Mouse (Mus musculus) ovary, adult 18-20 months (tissue): ENCODE measurements around the gene Opcml.

Experiments
- DNase-seq: peaks from one replicate; pipeline ENCODE4 v3.0.0; 2022; ENCODE audit warnings: low spot score, mixed read lengths

Opcml gene

DNA sequence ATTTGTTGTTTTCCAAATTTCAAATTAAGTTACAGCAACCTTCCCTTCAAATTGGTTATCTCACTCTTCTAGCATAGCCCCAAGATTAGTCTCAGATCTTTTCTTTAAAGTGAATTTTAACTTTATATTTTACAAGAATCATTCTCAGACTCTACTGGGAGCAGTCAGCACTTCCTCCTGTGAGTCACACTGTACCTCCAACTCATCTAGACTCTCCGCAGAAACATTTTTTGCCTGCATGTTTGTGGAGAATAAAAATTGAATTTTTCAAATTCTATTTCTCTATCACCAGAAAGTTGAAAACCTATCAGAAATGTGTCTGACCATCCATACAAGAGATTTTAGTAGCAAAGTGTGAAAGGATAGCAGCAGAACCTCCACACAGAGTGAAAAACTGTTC is 370.4 kb downstream of the Opcml start:
- DNase-seq = no peak

DNA sequence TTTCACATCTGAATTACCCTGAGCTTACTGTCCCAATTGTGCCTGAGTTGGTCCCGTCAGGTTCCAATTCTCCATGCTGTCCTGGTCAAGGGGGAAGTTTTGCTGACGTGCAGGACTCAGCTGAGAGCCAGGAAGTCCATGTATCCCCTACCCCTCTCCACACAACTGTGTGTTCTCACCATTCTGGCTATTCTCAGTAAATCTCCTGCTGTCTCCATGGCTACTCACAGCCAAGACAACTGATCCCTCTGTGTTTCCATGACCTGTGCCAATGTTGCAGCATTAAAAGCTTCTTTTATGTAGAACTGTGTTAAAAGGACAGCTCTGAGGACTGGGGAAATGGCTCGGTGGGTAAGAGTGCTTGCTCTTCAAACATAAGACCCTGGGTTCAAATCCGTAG is 373.4 kb downstream of the Opcml start:
- DNase-seq = no peak

DNA sequence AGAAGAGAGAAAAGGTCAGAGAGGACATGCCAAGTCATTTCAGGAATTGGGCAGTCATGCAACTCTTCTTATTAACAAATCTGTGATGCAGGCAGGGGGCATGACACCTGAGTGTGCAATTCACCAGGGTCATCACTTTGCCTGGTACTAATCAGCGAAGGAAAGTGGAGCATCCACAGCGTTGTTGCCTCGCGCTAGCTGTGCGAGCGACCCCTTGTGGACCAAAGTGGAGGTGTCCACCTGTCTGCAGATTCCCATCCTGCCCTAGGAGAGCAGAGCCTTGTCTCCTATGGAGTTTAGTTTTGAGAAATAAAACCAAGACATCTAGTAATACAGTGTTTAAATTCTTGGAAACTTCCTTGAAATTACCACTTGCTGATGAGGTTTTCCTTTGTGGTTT is 381.3 kb downstream of the Opcml start:
- DNase-seq = no peak

DNA sequence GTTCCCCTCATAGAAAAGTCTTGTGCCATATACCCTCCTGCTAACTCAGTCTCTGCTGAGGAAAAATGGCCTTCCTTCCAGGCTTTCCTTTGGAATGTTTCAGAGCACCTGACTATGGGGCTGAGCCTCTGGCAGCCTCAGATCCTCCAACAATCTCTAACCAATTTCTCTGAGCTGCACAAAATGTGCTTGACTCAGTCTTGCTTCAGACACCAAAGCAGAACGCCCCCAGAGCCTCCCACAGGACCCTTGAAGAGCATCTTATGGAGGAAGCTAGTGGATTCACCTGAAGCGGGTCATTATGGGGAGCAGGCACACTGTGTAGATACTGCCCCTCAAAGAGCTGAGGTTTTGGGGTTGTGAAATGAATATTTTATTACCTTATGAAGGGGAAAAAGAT is 386.5 kb downstream of the Opcml start:
- no peak for DNase-seq

DNA sequence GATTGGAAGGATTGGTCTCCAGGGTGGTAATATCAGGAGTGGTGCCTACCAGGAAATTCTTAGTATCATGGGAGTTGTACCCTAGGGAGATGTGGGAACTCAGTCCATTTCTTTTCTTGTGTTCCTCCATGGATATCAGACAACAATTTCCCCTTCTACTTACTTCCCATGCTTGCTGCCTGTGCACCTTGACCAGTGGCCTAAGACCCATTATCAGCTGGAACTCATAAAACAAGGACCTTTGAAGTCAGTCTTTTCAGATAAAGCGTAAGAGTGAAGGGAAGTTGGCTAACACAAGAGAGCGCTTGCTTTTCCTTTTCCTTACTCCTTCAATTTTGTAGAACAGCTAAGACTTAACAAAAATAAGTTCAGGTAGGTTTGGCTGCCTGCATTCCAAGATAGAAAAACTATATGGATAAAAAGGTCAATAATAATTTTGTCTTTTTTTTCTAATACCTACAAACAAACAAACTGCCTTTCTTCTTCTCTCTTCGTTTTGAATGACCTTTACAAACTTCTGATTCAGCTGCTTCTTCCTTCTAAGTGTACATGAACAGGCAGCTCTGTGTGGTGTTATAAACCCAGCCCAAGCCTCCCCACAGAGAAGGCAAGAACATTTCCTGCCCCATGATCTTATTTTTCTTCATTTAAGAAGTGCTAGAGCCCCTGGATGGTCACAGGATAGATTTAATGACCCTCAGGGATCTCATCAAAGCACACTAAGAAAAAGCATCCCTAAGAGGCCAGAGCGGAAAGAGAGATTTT is 387.7 kb downstream of the Opcml start:
- DNase-seq = no peak

DNA sequence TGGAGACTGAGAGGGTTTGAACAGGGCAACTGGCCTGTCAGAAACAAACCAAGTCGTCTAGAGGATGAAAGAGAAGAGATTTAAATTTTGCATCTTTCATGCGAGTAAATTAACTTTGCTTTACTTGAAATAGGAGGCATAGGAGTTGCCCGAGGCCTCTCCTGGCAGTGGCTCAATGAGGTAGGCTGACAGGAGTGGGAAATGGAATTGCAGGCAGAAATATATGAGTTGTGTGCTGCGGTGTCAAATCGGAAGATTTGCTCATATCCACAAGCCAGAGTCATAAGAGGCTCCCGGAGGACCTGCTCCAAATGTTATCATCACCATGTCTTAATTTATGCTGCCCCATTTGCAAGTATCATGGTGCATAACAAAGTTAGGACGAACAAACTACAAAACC is 391.3 kb downstream of the Opcml start:
- DNase-seq = no peak

DNA sequence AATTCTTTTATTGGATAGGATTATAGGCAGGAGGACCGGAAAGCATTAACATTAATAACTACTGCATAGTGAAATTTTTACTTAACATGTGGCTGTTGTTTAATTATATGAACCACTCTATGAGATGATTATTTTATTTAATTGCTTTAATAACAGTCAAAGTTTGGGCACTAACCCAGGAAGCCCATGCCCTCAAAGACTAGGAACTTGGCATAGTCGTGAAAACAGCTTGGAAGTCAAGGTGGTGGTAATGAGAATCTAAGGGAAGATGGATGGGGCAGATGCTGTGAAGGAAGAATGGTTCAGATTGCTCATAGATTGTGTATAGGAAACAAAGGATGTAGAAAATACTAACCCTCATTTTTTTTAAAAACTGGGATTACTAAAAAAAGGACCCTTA is 399.7 kb downstream of the Opcml start:
- DNase-seq = no peak

DNA sequence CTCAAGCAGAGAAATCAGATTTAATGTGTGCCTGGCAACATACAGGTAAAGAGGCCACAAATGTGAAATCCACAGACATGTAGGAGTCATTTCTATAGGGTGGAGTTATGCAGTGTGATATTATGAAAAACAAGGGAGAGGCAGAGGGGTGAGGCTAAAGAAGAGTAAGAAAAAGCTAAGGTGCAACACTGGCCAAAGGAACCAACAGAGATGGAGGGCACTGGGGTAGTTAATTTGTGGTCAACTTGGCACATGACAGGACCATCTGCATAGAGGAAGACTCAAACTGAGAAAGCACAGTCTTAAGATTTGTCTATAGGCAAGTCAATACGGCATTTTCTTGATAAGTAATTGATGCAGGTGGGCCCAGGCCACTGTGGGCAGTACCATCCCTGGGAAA is 400.2 kb downstream of the Opcml start:
- no peak for DNase-seq

DNA sequence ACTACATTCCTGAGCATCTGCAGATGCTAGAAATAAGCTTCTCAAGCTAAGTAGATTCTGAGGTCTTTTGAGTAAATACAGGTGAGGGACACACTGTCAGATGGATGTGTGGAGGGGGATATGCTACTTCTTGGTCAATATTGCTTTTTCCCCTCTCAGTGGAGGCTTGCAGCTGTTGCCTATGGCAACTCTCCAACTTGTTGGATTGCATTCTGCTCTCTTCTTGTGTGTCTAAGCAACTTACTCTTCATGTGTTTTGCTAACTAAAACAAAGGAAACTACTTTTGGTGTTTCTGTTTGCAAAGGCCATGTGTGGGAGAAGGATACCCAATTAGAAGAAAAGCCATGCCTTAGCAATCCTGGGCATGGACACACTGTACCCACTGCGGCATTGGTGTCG is 406.0 kb downstream of the Opcml start:
- no peak for DNase-seq

DNA sequence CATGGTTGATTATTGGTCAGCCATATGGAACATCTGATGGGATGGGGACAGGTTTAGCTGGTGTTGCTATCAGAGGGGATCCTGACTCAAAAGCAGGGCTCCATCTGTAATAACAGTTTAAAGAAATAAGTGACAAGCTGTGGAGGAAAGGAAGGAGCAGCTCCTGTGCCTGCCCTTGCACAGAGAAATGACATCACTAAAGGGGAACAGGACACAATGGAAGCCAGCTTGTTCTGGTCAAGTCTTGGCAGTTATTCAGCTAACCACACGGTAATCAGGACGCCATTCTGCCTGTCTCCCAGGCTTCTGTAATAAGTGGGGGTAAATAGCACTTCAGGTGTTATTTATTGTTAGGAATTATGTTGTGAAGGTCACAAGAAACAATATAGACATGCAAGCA is 406.5 kb downstream of the Opcml start:
- DNase-seq = no peak

DNA sequence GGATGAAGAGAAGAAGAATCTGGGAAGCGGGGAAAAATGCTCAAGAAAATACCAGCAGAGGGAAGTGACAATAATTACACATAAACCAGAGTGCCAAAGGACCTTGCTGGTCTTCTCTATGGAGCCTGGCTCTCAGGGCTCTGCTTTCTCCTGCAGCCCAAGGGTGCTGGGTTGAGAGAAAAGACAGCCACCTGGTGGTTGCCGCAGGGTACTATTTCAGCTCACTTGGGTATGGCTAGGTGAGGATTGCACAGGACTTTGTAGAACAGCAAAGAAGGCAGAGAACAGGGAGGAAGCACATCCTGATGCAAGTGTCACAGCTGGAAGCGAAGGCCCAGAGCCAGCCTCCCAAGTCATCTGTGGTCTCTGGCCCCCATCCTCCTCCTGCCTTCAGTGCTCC is 407.1 kb downstream of the Opcml start:
- no peak for DNase-seq

DNA sequence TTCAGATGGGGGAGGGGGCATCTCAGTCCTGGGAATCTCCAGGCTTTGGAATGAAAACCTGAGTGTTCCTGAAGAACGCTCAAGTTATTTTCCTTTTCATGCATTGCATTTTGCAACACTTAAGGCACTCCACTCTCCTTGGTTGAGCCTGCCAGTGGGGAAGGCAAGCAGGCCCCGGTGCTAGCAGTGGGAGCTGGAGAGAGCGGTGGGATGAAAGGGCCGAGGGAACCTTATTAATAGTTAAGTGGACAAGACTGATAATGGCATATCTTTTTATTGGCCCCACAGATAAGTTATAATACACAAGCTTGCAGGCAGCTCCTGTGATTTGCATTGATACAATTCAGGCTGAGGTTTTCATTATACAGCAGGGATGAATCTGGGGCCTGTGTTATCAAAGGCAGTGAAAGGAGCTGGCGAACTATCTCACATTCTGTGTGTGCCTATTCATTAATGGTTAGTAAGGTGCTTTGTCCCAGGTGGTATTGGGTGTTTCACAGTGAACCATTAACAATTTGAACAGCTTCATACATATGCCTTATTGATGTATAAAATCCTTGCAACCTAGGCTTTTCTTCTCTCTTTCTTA is 407.6 kb downstream of the Opcml start:
- DNase-seq = no peak

DNA sequence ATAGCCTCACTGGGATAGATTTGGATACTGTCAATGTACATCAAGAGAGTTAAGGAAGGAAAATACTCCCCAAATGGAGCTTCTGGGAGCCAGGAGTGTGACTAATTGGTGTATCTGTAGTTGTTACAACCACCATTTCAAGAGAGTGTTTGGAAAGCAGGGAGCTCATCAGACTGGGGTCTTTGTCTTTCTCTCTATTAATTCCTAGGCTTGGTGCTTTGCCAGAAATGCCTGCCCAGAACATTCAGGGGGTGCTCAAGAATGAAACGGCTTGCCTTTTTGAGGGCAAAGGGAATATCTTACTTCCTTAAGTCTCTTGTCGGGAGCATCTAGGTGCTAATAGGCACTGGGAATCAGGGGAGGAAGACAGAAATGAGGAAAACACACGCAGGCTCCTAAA is 416.9 kb downstream of the Opcml start:
- DNase-seq = no peak

DNA sequence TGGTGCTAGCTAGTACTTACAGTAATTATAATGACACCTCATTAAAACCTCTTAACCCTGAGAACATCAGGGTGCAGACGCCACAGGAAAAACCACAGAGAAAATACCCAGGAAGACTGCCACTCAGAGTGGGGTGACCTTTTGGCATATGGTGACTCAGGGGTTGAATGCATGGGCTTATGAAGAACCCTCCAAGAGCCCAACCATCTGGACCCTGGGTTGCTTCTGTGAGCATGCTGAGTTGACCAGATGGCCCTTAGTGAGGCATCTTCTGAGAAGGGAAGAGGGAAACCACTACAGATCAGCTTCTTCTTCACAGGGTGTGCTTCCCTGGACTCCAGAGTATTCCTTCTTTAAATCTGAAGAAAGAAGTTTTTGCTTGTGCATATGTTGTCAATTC is 418.1 kb downstream of the Opcml start:
- DNase-seq = no peak

DNA sequence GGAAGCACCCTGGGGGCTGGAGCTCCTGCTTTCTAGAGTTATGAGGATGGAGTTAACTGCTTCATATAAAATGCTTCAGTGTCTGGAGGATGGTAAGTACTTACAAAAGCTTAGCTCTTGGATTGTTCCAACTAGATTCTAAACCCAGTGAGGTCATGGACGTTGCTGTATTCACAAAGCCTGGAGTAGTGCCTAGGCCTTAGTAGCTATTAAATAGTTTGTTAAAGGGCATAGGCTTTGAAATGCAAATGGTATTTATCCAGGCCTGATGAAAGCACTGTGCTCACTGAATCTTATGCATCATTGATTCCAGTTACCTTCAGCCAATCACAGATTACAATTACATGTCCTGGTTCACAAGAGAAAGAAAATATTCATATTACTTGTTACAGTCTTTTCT is 421.3 kb downstream of the Opcml start:
- no peak for DNase-seq

DNA sequence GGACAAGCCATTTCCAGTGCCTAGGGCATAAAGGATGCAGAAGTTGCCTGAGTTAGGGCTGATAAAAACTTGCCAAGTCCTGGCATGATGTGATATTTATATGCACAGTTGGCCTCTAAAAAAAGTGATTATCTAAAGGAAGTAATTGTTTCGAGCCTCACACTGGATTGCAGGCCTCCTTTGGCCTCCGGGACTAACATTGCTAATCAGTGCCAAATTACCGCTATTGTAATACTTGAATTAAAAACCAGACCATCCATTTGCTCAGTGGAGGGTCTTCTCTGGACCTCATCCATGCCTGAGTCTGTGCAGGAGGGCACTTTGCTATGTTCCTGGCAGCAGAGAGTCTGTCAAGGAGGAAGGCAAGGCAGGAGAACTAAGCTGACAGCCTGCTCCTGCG is 423.3 kb downstream of the Opcml start:
- DNase-seq = no peak

DNA sequence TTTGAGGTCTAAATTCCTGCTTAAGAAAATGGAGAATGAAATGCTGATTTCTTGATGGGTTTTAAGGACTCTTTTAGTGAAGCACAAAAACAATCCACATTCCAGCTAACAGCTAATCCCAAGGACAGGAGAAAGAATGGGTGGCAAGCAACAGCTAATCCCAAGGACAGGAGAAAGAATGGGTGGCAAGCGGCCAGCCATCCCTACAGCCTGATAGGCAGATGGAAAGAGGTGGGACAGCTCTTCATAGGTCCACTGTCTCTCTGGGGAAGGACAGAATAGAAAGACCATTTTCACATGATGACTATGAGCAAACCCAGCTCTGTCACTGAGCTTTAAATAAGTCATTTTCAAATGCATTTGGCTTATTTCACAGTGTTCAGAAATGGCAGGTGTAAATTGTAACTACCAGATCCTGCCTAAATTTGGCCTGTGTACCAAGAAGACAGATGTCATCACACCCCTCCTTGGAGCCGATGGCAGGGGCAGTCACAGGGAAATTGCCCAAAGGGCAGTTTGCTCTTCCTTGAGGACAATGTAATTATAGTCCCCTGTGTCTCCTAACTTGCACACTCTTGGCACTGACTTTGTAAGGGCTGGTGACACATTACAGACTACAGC is 427.6 kb downstream of the Opcml start:
- no peak for DNase-seq

DNA sequence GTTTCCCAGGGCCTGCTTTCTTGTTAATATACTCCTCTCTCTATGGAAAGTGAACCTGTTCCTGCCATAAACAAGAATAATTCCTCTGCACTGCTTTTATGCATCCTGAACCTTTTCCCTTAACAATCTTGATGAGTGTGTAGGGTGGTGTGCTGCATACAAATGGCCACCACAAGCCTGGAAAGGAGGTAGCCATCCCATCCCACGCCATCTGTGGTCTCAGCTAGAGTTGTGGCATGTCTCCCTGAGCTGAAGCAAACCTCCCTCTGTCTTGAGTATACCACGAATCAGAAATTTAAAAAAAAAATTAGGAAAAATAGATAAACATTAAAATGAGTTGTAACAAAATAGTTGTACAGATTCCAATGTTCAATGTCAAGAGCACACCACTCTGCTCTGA is 432.2 kb downstream of the Opcml start:
- DNase-seq = no peak

DNA sequence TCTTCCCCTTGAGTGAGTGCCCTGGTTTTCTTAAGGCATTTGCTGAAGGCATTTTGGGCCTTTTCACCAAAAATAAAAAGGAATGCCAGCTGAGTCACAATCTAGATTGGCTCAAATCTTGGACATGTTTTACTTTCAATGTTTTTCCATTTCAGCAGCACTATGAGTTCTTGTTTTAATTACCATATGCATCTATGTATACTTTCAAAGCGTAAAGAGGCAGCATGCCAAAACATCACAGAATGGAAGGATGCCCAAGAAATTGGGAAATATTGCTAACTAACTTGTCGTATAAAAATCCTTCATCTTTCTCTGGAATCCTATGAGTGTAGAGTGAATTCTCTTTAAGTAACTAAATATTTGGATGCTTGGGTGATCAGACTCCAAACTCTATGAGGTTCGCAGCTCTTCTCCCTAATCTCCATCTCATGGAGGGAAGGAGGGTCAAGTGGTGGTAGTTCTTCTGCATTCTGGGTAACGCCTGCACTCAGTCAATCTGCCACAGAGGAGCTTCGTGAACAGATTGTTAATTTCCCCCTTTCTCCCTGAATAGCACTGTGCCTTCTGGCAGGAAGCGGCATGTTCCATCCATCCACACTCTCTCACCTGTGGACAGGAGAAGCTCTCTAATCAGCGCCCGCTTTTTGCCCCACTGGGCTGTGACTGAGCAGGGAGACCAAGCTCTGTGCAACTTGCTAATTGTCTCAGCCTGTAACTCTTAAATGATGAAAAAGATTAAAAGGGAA is 435.4 kb downstream of the Opcml start:
- DNase-seq = no peak

DNA sequence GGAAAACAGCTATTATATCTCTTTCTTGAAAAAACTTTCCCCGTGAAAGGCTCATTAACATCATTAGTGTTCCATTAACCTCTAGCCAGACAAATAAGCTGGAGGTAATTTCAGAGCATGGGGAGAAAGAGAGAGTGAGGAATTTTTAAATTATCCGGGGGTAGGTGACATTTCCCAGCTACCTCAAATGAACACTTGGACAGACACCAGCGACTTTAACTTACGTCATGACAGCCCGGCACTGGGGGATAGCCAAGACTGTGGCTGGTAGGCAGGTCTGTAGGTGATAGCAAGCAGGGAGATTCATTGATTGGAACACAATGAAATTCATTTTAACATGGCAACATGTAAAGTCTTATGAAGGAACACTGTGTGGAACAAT is 436.0 kb downstream of the Opcml start:
- DNase-seq = no peak

DNA sequence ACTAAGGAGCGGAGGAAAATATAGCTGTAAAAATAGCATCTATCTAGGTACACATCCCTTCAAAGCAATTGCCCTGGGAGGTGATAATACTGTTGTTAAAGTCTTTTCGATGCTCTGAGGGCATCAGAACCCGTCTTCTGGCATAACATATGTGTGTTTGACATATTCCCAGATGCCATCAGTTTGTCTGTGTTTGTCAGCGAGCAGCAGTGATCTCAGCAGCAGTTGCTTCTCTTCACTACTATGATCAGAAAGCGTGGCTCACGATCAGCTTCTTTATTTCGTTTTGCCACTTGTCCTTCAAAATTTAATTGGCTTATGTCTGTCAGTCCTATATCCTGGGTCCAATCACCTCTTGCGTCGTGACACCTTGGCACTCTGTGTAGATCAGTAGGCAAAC is 447.9 kb downstream of the Opcml start:
- DNase-seq = no peak

DNA sequence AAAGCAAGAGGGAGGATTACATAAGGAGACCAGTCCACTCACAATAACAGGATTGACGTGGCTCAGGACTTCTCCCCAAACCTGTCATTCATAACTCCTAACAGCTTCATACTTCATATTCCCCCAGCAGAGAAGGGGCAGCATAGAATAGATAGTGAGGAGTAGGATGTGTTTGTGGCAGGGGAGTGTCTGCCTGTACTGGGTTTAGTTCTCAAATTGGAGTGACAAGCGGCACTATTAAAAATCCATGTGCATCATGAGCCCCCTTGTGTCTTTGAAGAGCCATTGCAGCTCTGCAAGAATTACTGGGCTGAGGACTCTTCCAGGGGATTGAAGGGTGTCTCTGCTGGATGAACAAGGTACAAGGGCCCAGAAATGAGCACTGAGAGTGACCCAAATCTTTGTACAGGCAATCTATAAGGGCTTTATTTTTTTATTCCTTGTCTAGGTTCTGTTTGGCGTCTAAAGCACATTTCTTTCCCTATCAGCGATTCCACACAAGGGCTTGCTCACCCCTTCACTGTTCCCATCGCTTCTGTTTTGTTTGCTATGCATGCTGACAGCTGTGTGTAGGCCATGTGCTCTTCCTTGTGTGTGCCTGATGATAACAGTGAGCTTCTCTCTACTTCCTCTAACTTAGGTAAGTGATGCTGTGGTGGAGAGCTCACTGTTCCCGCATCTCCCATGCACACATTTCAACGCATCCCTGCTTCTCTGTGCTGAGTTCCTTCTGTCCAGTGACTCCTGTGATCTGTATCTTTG is 457.3 kb downstream of the Opcml start:
- DNase-seq = no peak
